Mouse (Mus musculus): ENCODE measurements around the gene S100a1. TPM values are rescaled to one million over a fixed set of nuclear protein-coding genes. Genes with fewer than 3 reads are reported as not detected.

S100a1 gene
- polyA plus RNA-seq, 1 experiment from 2014 or later = 28.0 TPM

- H3K36me3 ChIP-seq (ENCODE audit: insufficient read depth) = peaks cover 65% of the 10 kb centered on the region
- ATAC-seq (ENCODE audit: insufficient read depth) (no peak), DNase-seq (no peak)
- no peaks in the 10 kb centered on the region for H3K9me3 ChIP-seq (ENCODE audit: low read depth, low read length)
- no peak overlapping the region for H3K9ac ChIP-seq
- no peak overlapping the region for H3K4me3 ChIP-seq (ENCODE audit: low read depth, low read length)
- no peak overlapping the region for H3K4me2 ChIP-seq
- H3K27ac ChIP-seq (ENCODE audit: low read depth) = no peak overlapping the region
- no peaks in the 10 kb centered on the region for H3K4me1 ChIP-seq (ENCODE audit: insufficient read depth)
- no peaks in the 10 kb centered on the region for H3K27me3 ChIP-seq (ENCODE audit: insufficient read depth, low read length)
- no peak for TF ChIP-seq CTCF (IDR thresholded peaks at IDR 0.05; ENCODE audit: low read depth)
These were observed 16.6 kb downstream of the S100a1 start for GRCm38 (mm10) chr3:90497597-90497996.

DNA sequence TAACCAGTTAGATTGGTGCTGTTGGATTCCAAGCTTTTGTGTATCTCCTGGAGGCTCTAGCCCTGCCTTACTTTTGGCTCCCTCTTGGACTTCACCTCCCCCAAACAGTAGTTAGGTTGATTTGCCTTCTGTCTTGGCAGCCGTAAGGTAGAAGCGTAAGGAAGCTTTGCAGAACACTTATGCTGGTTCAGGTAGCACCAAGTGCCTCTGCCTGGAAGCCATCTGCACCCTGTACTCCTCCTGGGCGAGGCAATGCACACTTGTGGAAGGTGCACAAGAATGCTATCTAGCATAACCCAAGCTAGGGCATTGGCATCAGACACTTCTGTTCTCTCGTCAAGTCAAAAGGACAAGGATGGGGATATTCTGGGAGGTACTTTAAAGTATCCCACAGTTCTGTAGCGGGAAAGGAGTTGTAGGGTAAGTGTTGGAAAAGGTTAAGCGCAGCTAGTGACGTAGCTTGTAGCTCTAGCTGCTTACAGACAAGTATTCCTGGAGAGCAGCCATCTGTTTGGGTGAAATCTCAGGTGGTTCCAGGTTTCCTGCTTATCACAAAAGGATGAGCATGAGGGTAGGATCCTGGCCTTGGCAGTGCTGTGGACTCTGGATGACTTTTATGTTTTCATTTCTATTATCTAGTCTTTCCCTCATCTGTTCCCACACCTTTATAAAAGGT, 18.2 kb downstream of the S100a1 start:
- 87% methylated on average over 7 of the region's 7 CpGs for WGBS
- H3K27me3 ChIP-seq (ENCODE audit: insufficient read depth, low read length) = no peaks in the 10 kb centered on the region
- no peak overlapping the region for H3K27ac ChIP-seq (ENCODE audit: low read depth)
- ATAC-seq (ENCODE audit: insufficient read depth) (no peak), DNase-seq (no peak)
- H3K36me3 ChIP-seq (ENCODE audit: insufficient read depth) = peaks cover 49% of the 10 kb centered on the region
- no peak overlapping the region for H3K4me3 ChIP-seq (ENCODE audit: low read depth, low read length)
- no peaks in the 10 kb centered on the region for H3K9me3 ChIP-seq (ENCODE audit: low read depth, low read length)
- no peaks in the 10 kb centered on the region for H3K4me1 ChIP-seq (ENCODE audit: insufficient read depth)
- TF ChIP-seq CTCF (IDR thresholded peaks at IDR 0.05; ENCODE audit: low read depth) = no peak
- no peak overlapping the region for H3K9ac ChIP-seq
- no peak overlapping the region for H3K4me2 ChIP-seq

GRCm38 (mm10) chr3:90493831-90494540, 20.2 kb downstream of the S100a1 start:
- WGBS = 60% methylated on average over 4 of the region's 4 CpGs
- H3K4me3 ChIP-seq (ENCODE audit: low read depth, low read length) = no peak overlapping the region
- ATAC-seq (ENCODE audit: insufficient read depth) (no peak), DNase-seq (no peak)
- H3K27ac ChIP-seq (ENCODE audit: low read depth) = peak overlapping the region; percentile 54
- peaks cover 37% of the 10 kb centered on the region for H3K36me3 ChIP-seq (ENCODE audit: insufficient read depth)
- no peaks in the 10 kb centered on the region for H3K9me3 ChIP-seq (ENCODE audit: low read depth, low read length)
- H3K27me3 ChIP-seq (ENCODE audit: insufficient read depth, low read length) = no peaks in the 10 kb centered on the region
- 0 out of 2 replicates have a peak, but pooled peaks cover 3% of the 10 kb centered on the region for H3K4me1 ChIP-seq (ENCODE audit: insufficient read depth)
- H3K4me2 ChIP-seq = no peak overlapping the region
- H3K9ac ChIP-seq = no peak overlapping the region
- no peak for TF ChIP-seq CTCF (IDR thresholded peaks at IDR 0.05; ENCODE audit: low read depth)

GRCm38 (mm10) chr3:90491350-90491749, 22.8 kb downstream of the S100a1 start:
- peaks cover 36% of the 10 kb centered on the region for H3K36me3 ChIP-seq (ENCODE audit: insufficient read depth)
- no peaks in the 10 kb centered on the region for H3K27me3 ChIP-seq (ENCODE audit: insufficient read depth, low read length)
- ATAC-seq (ENCODE audit: insufficient read depth) = 0 out of 2 replicates have a peak, but pooled peaks have one; percentile 8
- H3K27ac ChIP-seq (ENCODE audit: low read depth) = no peak overlapping the region
- TF ChIP-seq CTCF (IDR thresholded peaks at IDR 0.05; ENCODE audit: low read depth) = peak; percentile 35; the same call in 1 of the 2 replicates
- WGBS = 42% methylated on average over 2 of the region's 2 CpGs
- peak; percentile 41 for DNase-seq
- no peak overlapping the region for H3K4me3 ChIP-seq (ENCODE audit: low read depth, low read length)
- H3K4me1 ChIP-seq (ENCODE audit: insufficient read depth) = 0 out of 2 replicates have a peak, but pooled peaks cover 3% of the 10 kb centered on the region
- no peaks in the 10 kb centered on the region for H3K9me3 ChIP-seq (ENCODE audit: low read depth, low read length)
- H3K4me2 ChIP-seq = no peak overlapping the region
- no peak overlapping the region for H3K9ac ChIP-seq

DNA sequence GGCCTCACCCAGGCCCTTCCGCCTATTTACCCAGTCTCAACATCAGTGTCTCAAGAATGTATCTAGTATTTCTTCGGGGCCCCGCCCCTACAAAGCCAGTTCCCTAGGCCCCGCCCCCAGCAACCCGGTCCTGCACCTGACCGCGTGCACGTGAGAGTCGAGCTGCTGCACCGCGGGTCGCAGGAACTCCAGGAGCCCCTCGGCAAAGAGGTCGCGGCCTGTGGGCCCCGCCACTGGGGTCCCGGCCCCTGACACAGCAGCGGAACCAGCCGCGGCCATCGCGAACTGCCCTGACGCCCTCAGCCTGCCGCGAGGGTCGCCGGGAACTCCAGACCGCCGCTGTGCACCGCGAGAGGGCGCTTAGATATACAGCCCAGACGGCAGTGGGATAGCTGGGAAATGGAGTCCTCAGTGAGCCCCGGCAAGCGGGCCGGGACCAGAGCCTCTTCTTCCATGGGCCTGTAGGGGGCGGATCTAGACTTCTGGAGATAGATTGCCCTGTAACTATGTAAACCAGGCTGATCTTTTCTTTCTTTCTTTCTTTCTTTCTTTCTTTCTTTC, 23.4 kb downstream of the S100a1 start, which contains the start of gene Snapin:
Snapin (minus strand) TSS at position 338 of the 561 bp plus-strand sequence.
- peak; percentile 85 for TF ChIP-seq CTCF (IDR thresholded peaks at IDR 0.05; ENCODE audit: low read depth)
- Histone ChIP-seq H3K27ac (ENCODE audit: low read depth) (peak within 1 kb of the TSS; percentile 86), H3K36me3 (ENCODE audit: insufficient read depth) (peaks cover 36% of the 10 kb centered on the region), H3K27me3 (ENCODE audit: insufficient read depth, low read length) (no peaks in the 10 kb centered on the region), H3K4me3 (ENCODE audit: low read depth, low read length) (peak within 1 kb of the TSS; percentile 71), H3K9me3 (ENCODE audit: low read depth, low read length) (no peaks in the 10 kb centered on the region), H3K9ac (peak within 1 kb of the TSS; percentile 70), H3K4me2 (peak within 1 kb of the TSS; percentile 73), H3K4me1 (ENCODE audit: insufficient read depth) (0 out of 2 replicates have a peak, but pooled peaks cover 3% of the 10 kb centered on the region)
- ATAC-seq (ENCODE audit: insufficient read depth) = peak; percentile 98
- under 1% methylated on average over 37 of the region's 37 CpGs for WGBS
- peak; percentile 98 for DNase-seq

- H3K9me3 ChIP-seq (ENCODE audit: low read depth, low read length) = no peaks in the 10 kb centered on the region
- 0 out of 2 replicates have a peak, but pooled peaks cover 3% of the 10 kb centered on the region for H3K4me1 ChIP-seq (ENCODE audit: insufficient read depth)
- no peak overlapping the region for H3K4me2 ChIP-seq
- no peak overlapping the region for H3K27ac ChIP-seq (ENCODE audit: low read depth)
- WGBS = 77% methylated on average over 6 of the region's 6 CpGs
- DNase-seq (no peak), ATAC-seq (ENCODE audit: insufficient read depth) (no peak)
- peaks cover 58% of the 10 kb centered on the region for H3K36me3 ChIP-seq (ENCODE audit: insufficient read depth)
- no peak overlapping the region for H3K4me3 ChIP-seq (ENCODE audit: low read depth, low read length)
- no peak overlapping the region for H3K9ac ChIP-seq
- no peaks in the 10 kb centered on the region for H3K27me3 ChIP-seq (ENCODE audit: insufficient read depth, low read length)
- TF ChIP-seq CTCF (IDR thresholded peaks at IDR 0.05; ENCODE audit: low read depth) = no peak
These were observed 25.6 kb downstream of the S100a1 start for GRCm38 (mm10) chr3:90488576-90488975.

GRCm38 (mm10) chr3:90486998-90487397, 27.2 kb downstream of the S100a1 start:
- no peak for TF ChIP-seq CTCF (IDR thresholded peaks at IDR 0.05; ENCODE audit: low read depth)
- ATAC-seq (ENCODE audit: insufficient read depth) (no peak), DNase-seq (no peak)
- no peak overlapping the region for H3K9ac ChIP-seq
- WGBS = 77% methylated on average over 5 of the region's 5 CpGs
- H3K27me3 ChIP-seq (ENCODE audit: insufficient read depth, low read length) = no peaks in the 10 kb centered on the region
- H3K4me2 ChIP-seq = no peak overlapping the region
- 0 out of 2 replicates have a peak, but pooled peaks cover 3% of the 10 kb centered on the region for H3K4me1 ChIP-seq (ENCODE audit: insufficient read depth)
- no peak overlapping the region for H3K4me3 ChIP-seq (ENCODE audit: low read depth, low read length)
- H3K36me3 ChIP-seq (ENCODE audit: insufficient read depth) = peaks cover 74% of the 10 kb centered on the region
- H3K27ac ChIP-seq (ENCODE audit: low read depth) = no peak overlapping the region
- H3K9me3 ChIP-seq (ENCODE audit: low read depth, low read length) = no peaks in the 10 kb centered on the region

All from lung, embryonic 14.5 days (tissue).